Mouse (Mus musculus) lung, postnatal 0 days (tissue): Measurements from ENCODE around the gene Ttn.

Experiments
- CTCF ChIP-seq: IDR thresholded peaks from 2 replicates; pipeline ENCODE4 v1.5.1; 2016; ENCODE audit warnings: antibody characterized with exemption, mild to moderate bottlenecking
- EP300 ChIP-seq: IDR thresholded peaks from 2 replicates; pipeline ENCODE4 v1.6.1; 2016; ENCODE audit warnings: antibody characterized with exemption, mild to moderate bottlenecking, control low read depth

- TF ChIP-seq CTCF = no peak
- TF ChIP-seq EP300 = no peak
Observed at GRCm38 (mm10) chr2:76965542-76965941, 16.8 kb downstream of the Ttn start.
